Mouse (Mus musculus) cortical plate, adult 2 months (tissue): Measurements from ENCODE around the gene Slc23a4. TPM values are rescaled to one million over a fixed set of nuclear protein-coding genes. Genes with fewer than 3 reads are reported as not detected.
A peak's percentile ranks its signal among the peaks of the same experiment; 100 is the strongest.

Experiments used
- H3K27ac ChIP-seq: fragments of 200-500 bp; 2 replicates; pipeline ENCODE4 v1.5.1; 2012; ENCODE audit warnings: low read length, control low read depth, inconsistent platforms; ENCODE audit not compliant: insufficient read depth
- H3K4me1 ChIP-seq: fragments of 200-500 bp; 2 replicates; pipeline ENCODE4 v1.6.1; 2011; ENCODE audit warnings: low read length; ENCODE audit not compliant: control insufficient read depth, insufficient read depth
- H3K4me3 ChIP-seq: fragments of 200-500 bp; 2 replicates; pipeline ENCODE4 v1.5.1; 2011; ENCODE audit warnings: mild to moderate bottlenecking, low read length, control low read depth; ENCODE audit not compliant: insufficient read depth
- CTCF ChIP-seq: fragments of 200-500 bp; IDR thresholded peaks from 2 replicates; pipeline ENCODE4 v1.5.1; 2011; ENCODE audit warnings: mild to moderate bottlenecking, control low read depth, low read length; ENCODE audit not compliant: insufficient read depth; ENCODE audit errors: extremely low read depth
- POLR2A ChIP-seq: fragments of 200-500 bp; IDR thresholded peaks from 2 replicates; pipeline ENCODE4 v1.6.1; 2011; ENCODE audit warnings: mild to moderate bottlenecking, low read length, control low read depth; ENCODE audit not compliant: insufficient read depth; ENCODE audit errors: extremely low read depth
- polyA plus RNA-seq: library from polyadenylated mRNA; depleted of rRNA; stranded (reverse); fragments of >200 nt; gene quantifications from 2 replicates; pipeline ENCODE4 v1.2.3, GENCODE M21; 2012

Gene Slc23a4
- polyA plus RNA-seq, 1 experiment = 0.84 TPM

- Histone ChIP-seq H3K4me3 (no peak overlapping the region), H3K27ac (no peak overlapping the region), H3K4me1 (no peaks in the 10 kb centered on the region)
- no peak for TF ChIP-seq CTCF
- TF ChIP-seq POLR2A = no peak
Measured at GRCm38 (mm10) chr6:34941496-34941895, 46.7 kb downstream of the Slc23a4 start.

GRCm38 (mm10) chr6:34939451-34939850 lies 48.8 kb downstream of the Slc23a4 start:
- Histone ChIP-seq H3K27ac (no peak overlapping the region), H3K4me3 (no peak overlapping the region), H3K4me1 (no peaks in the 10 kb centered on the region)
- TF ChIP-seq POLR2A = no peak
- TF ChIP-seq CTCF = no peak

GRCm38 (mm10) chr6:34938929-34939325 lies 49.3 kb downstream of the Slc23a4 start:
- Histone ChIP-seq H3K4me3 (no peak overlapping the region), H3K4me1 (no peaks in the 10 kb centered on the region), H3K27ac (no peak overlapping the region)
- TF ChIP-seq CTCF (no peak), POLR2A (no peak)

- no peak for TF ChIP-seq CTCF
- no peak for TF ChIP-seq POLR2A
Measured at GRCm38 (mm10) chr6:34938280-34938928, 49.8 kb downstream of the Slc23a4 start.

GRCm38 (mm10) chr6:34936743-34937142 lies 51.5 kb downstream of the Slc23a4 start:
- Histone ChIP-seq H3K4me1 (no peaks in the 10 kb centered on the region), H3K27ac (no peak overlapping the region), H3K4me3 (no peak overlapping the region)
- TF ChIP-seq CTCF = no peak
- no peak for TF ChIP-seq POLR2A

More at GRCm38 (mm10) chr6:34938280-34938928, 49.8 kb downstream of the Slc23a4 start:
- Histone ChIP-seq H3K27ac (no peak overlapping the region), H3K4me3 (no peak overlapping the region), H3K4me1 (no peaks in the 10 kb centered on the region)

- no peak overlapping the region for H3K27ac ChIP-seq
- H3K4me1 ChIP-seq = no peaks in the 10 kb centered on the region
- TF ChIP-seq POLR2A = no peak
- TF ChIP-seq CTCF = no peak
- H3K4me3 ChIP-seq = no peak overlapping the region
Measured at GRCm38 (mm10) chr6:34932633-34933032, 55.6 kb downstream of the Slc23a4 start.

- TF ChIP-seq POLR2A (no peak), CTCF (no peak)
- no peak overlapping the region for H3K4me3 ChIP-seq
- H3K27ac ChIP-seq = no peak overlapping the region
- no peaks in the 10 kb centered on the region for H3K4me1 ChIP-seq
Measured at GRCm38 (mm10) chr6:34927594-34927993, 60.6 kb downstream of the Slc23a4 start.

GRCm38 (mm10) chr6:34927156-34927555 lies 61.0 kb downstream of the Slc23a4 start:
- Histone ChIP-seq H3K4me3 (no peak overlapping the region), H3K27ac (no peak overlapping the region), H3K4me1 (no peaks in the 10 kb centered on the region)
- TF ChIP-seq POLR2A (no peak), CTCF (peak; percentile 83)

- no peaks in the 10 kb centered on the region for H3K4me1 ChIP-seq
- no peak overlapping the region for H3K27ac ChIP-seq
- no peak overlapping the region for H3K4me3 ChIP-seq
- no peak for TF ChIP-seq POLR2A
- TF ChIP-seq CTCF = peak; percentile 68
Measured at GRCm38 (mm10) chr6:34921941-34922340, 66.3 kb downstream of the Slc23a4 start.

- TF ChIP-seq POLR2A (no peak), CTCF (no peak)
- Histone ChIP-seq H3K4me1 (no peaks in the 10 kb centered on the region), H3K27ac (no peak overlapping the region), H3K4me3 (no peak overlapping the region)
Measured at GRCm38 (mm10) chr6:34920631-34921030, 67.6 kb downstream of the Slc23a4 start.
